Mouse (Mus musculus) limb, embryonic 14.5 days (tissue): ENCODE measurements around the gene Ube2j1. TPM values are rescaled to one million over a fixed set of nuclear protein-coding genes. Genes with fewer than 3 reads are reported as not detected.

Source experiments
- ATAC-seq: fragments of 200-750 bp; cut with Nextera tagmentation; 2 replicates; pipeline ENCODE4 v1.8.0; 2017; ENCODE audit warnings: low read depth, moderate number of reproducible peaks, moderate TSS enrichment; ENCODE audit not compliant: low FRiP score
- DNase-seq: peaks from one replicate; pipeline ENCODE4 v3.0.0-alpha.2; 2015; ENCODE audit warnings: low spot score
- H3K27ac ChIP-seq: fragments of 300-500 bp; sonication (generic); replicated peaks from 2 replicates; pipeline ENCODE4 v1.5.1; 2014; ENCODE audit warnings: low read depth, mild to moderate bottlenecking, low read length, moderate library complexity, mixed read lengths
- H3K27me3 ChIP-seq: fragments of 300-500 bp; sonication (generic); 2 replicates; pipeline ENCODE4 v1.6.1; 2014; ENCODE audit warnings: low read length, mixed read lengths; ENCODE audit not compliant: control insufficient read depth, insufficient read depth
- H3K36me3 ChIP-seq: fragments of 300-500 bp; sonication (generic); 2 replicates; pipeline ENCODE4 v1.6.1; 2014; ENCODE audit warnings: mild to moderate bottlenecking, low read length, moderate library complexity, mixed read lengths; ENCODE audit not compliant: control insufficient read depth, insufficient read depth
- H3K4me1 ChIP-seq: fragments of 300-500 bp; sonication (generic); 2 replicates; pipeline ENCODE4 v1.6.1; 2014; ENCODE audit warnings: antibody characterized with exemption, low read length, mixed read lengths; ENCODE audit not compliant: control insufficient read depth, insufficient read depth
- H3K4me2 ChIP-seq: fragments of 300-500 bp; sonication (generic); replicated peaks from 2 replicates; pipeline ENCODE4 v1.6.1; 2014; ENCODE audit warnings: low read depth, mild to moderate bottlenecking, low read length, moderate library complexity; ENCODE audit not compliant: severe bottlenecking
- H3K4me3 ChIP-seq: fragments of 300-500 bp; sonication (generic); replicated peaks from 2 replicates; pipeline ENCODE4 v1.5.1; 2014; ENCODE audit warnings: low read length
- H3K9ac ChIP-seq: fragments of 300-500 bp; sonication (generic); 2 replicates; pipeline ENCODE4 v1.6.1; 2014; ENCODE audit warnings: mild to moderate bottlenecking, low read depth, low read length, moderate library complexity; ENCODE audit not compliant: severe bottlenecking
- H3K9me3 ChIP-seq: fragments of 300-500 bp; sonication (generic); 2 replicates; pipeline ENCODE4 v1.6.1; 2016; ENCODE audit warnings: low read length; ENCODE audit not compliant: control insufficient read depth
- POLR2A ChIP-seq: fragments of 200-500 bp; IDR thresholded peaks from 2 replicates; pipeline ENCODE4 v1.8.0; 2012; ENCODE audit warnings: inconsistent platforms, mild to moderate bottlenecking, moderate library complexity, borderline replicate concordance; ENCODE audit not compliant: insufficient read depth, insufficient read length; ENCODE audit errors: extremely low read depth
- WGBS: fragments of 180-500 bp; shearing (Covaris S2); extraction: QIAGEN DNeasy Blood & Tissue Kit; methylation state at CpG from one replicate; pipeline ENCODE4 v1.1.7; 2014; 5-methylcytosine and 5-hydroxymethylcytosine counted together
- polyA plus RNA-seq, 2 experiments: library from polyadenylated mRNA; depleted of rRNA in 1 of 2; stranded (reverse) in 1 of 2; unstranded in 1 of 2; fragments of >200 nt; fragmentation: Nextera tagmentation in 1 of 2; extraction: Ambion mirVana in 1 of 2; gene quantifications; 2 replicates each; pipeline versions ENCODE4 v1.2.1 to v1.2.3; 2012 to 2014

The Ube2j1 gene
- polyA plus RNA-seq, 2 experiments, result 26.6 to 38.0 TPM

DNA sequence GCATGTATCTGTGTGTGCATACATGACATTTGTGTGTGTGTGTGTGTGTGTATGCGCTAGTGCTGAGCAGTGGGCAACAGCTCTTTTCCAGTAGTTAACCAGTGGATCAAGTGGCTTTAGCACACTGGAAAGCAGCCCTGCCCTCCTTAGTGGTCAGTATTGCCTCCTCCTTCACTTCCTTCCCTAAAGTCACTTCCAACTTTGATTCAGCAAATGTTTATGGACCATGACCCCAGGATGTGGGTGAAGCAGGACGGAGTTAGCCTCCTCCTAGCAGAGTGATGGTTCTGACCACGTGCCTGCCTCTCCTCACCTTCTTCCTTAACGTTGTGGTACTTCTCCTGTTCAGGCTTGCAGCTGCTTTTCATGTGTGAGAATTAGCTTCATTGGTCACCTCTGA, 8.6 kb downstream of the Ube2j1 start:
- H3K9me3 ChIP-seq, result no peaks in the 10 kb centered on the region
- no peak for TF ChIP-seq POLR2A
- DNase-seq (no peak), ATAC-seq (no peak)
- H3K4me2 ChIP-seq, result no peak overlapping the region
- 83% methylated on average over 4 of the region's 4 CpGs for WGBS
- no peak overlapping the region for H3K27ac ChIP-seq
- H3K36me3 ChIP-seq, result peaks cover 67% of the 10 kb centered on the region
- no peak overlapping the region for H3K9ac ChIP-seq
- H3K27me3 ChIP-seq, result no peaks in the 10 kb centered on the region
- no peak overlapping the region for H3K4me3 ChIP-seq
- H3K4me1 ChIP-seq, result no peaks in the 10 kb centered on the region

DNA sequence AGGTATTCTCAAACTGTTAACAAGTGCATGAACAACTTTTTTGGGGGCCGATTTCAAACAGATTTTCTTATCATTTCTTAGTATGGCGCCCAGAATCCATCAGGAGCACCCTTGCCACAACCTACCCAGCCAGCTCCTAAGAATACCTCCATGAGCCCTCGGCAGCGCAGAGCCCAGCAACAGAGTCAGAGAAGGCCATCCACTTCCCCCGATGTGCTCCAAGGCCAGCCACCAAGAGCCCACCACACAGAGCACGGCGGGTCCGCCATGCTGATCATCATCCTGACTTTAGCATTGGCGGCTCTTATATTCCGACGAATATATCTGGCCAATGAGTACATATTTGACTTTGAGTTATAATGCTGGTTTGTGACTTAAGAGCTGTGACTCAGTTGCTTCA, 18.4 kb downstream of the Ube2j1 start:
- DNase-seq, result no peak
- Histone ChIP-seq H3K4me3 (no peak overlapping the region), H3K27ac (no peak overlapping the region), H3K9me3 (no peaks in the 10 kb centered on the region), H3K9ac (no peak overlapping the region), H3K4me1 (no peaks in the 10 kb centered on the region), H3K36me3 (peaks cover 74% of the 10 kb centered on the region), H3K4me2 (no peak overlapping the region), H3K27me3 (no peaks in the 10 kb centered on the region)
- TF ChIP-seq POLR2A, result no peak
- ATAC-seq, result no peak
- WGBS, result 95% methylated on average over 11 of the region's 11 CpGs

DNA sequence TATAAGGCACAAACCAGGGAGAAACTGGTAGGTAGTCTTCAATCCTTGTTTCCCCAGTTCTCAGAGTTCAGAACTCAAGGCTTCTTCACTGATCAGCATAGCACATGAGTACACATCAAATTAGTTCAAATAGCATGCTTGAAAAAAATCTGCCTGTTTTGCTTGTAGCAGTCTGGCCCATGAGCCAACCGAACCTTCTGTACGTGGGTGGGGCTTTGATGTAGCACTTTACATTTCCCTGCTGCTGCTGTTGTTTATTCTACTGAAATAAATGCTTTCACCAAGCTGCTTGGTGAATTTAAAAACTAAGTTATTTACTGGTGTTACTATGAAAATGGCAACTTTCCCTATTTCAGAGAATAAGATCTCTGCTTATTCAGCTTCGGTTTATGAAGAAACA, 20.8 kb downstream of the Ube2j1 start:
- Histone ChIP-seq H3K9ac (no peak overlapping the region), H3K4me2 (no peak overlapping the region), H3K27ac (no peak overlapping the region), H3K4me1 (no peaks in the 10 kb centered on the region), H3K27me3 (no peaks in the 10 kb centered on the region), H3K36me3 (peaks cover 54% of the 10 kb centered on the region), H3K9me3 (no peaks in the 10 kb centered on the region), H3K4me3 (no peak overlapping the region)
- no peak for TF ChIP-seq POLR2A
- WGBS, result 88% methylated on average over 3 of the region's 3 CpGs
- DNase-seq (no peak), ATAC-seq (no peak)

DNA sequence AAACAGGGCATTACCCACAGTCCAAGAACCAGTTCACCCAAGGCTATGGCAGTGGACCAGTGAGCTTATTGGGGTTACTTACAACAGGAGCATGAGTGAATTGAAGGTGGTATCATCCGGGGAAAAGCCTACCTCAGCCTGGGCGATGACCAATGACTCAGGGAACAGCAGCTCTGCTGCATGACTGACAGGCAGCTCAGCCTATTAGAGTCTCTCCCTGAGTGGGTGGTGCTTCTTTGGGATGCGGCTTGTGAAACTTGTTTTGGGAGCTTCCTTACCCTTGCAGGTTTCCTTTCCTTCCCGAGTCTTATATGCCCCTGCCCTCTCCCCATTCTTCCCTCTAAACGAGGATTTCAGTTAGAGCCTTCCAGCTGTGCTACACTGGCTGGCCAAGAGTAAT, 21.4 kb downstream of the Ube2j1 start:
- Histone ChIP-seq H3K27ac (no peak overlapping the region), H3K27me3 (no peaks in the 10 kb centered on the region), H3K36me3 (peaks cover 50% of the 10 kb centered on the region), H3K4me1 (peaks cover under 1% of the 10 kb centered on the region; the same call in 1 of the 2 replicates), H3K9ac (no peak overlapping the region), H3K4me2 (no peak overlapping the region), H3K9me3 (no peaks in the 10 kb centered on the region), H3K4me3 (no peak overlapping the region)
- no peak for DNase-seq
- ATAC-seq, result no peak
- TF ChIP-seq POLR2A, result no peak
- WGBS, result 82% methylated on average over 5 of the region's 5 CpGs

DNA sequence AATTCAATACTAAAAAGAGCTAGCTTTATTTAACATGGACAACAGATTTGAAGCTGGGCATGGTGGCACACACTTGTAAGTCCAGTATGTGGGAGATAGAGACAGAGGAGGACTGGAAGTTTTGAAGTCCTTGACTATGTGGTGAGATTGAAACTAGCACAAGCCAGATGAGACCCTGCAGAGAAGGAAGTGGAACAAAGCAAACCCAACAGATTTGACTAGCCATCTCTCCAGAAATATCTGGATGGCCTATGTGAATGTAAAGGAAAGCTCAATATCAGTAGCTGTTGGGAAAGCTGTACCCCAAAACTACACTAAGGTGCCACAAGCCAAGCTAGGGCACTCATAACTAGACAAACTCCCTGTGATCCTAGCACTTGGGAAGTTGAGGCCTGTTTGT, 23.2 kb downstream of the Ube2j1 start:
- DNase-seq (no peak), ATAC-seq (no peak)
- H3K9ac ChIP-seq, result no peak overlapping the region
- H3K27me3 ChIP-seq, result no peaks in the 10 kb centered on the region
- H3K4me3 ChIP-seq, result no peak overlapping the region
- no peak for TF ChIP-seq POLR2A
- H3K4me1 ChIP-seq, result peaks cover 4% of the 10 kb centered on the region; the same call in 1 of the 2 replicates
- no peak overlapping the region for H3K4me2 ChIP-seq
- peaks cover 33% of the 10 kb centered on the region for H3K36me3 ChIP-seq
- no peaks in the 10 kb centered on the region for H3K9me3 ChIP-seq
- no peak overlapping the region for H3K27ac ChIP-seq

DNA sequence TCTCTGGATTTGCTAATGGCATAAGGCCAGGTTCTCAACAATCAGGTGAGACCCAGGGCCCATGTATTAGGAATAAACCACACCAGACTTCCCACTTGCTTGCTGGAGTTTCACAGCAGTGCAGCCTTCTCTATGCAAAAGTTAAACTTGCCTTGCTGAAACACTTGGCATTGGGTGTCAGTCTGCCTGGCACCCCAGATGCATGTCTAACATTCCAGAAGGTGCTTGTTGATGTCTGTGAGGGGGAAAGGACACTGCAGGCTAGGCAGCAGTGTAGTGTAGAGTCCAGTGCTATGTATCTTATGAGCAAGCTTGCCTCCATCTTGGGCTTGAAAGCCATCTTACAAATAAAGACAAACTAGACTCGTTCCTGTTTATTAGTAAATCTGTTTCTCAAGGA, 25.1 kb downstream of the Ube2j1 start:
- Histone ChIP-seq H3K36me3 (peaks cover 16% of the 10 kb centered on the region), H3K9ac (no peak overlapping the region), H3K27ac (no peak overlapping the region), H3K9me3 (no peaks in the 10 kb centered on the region), H3K27me3 (no peaks in the 10 kb centered on the region), H3K4me3 (no peak overlapping the region), H3K4me2 (no peak overlapping the region), H3K4me1 (peaks cover 7% of the 10 kb centered on the region; the same call in 1 of the 2 replicates)
- TF ChIP-seq POLR2A, result no peak
- no peak for ATAC-seq
- 71% methylated on average over 1 of the region's 1 CpGs for WGBS
- DNase-seq, result no peak
